Mouse (Mus musculus): Measurements from ENCODE around the gene Pde1a. TPM values are rescaled to one million over a fixed set of nuclear protein-coding genes. Genes with fewer than 3 reads are reported as not detected.

Pde1a gene
- total RNA-seq, 2 experiments from 2014 or later: 153 to 161 TPM

- DNase-seq: no peak
Observed at GRCm38 (mm10) chr2:79797444-79797843, 331.8 kb downstream of the Pde1a start.

GRCm38 (mm10) chr2:79793186-79793585 lies 336.1 kb downstream of the Pde1a start:
- no peak for DNase-seq

GRCm38 (mm10) chr2:79786467-79786866 lies 342.8 kb downstream of the Pde1a start:
- DNase-seq: no peak

- DNase-seq: no peak
Observed at GRCm38 (mm10) chr2:79785541-79786134, 343.6 kb downstream of the Pde1a start.

Other genes with a start within 250 kb of the Pde1a start
- gene Prdx6b, start 163.0 kb upstream of the Pde1a start, total RNA-seq (2021): not detected
- gene Dnajc10, start 186.0 kb upstream of the Pde1a start, total RNA-seq (2021): 10 to 100 TPM; 55.5 to 57.9 TPM